Mouse (Mus musculus) kidney, adult 2 months (tissue): ENCODE results near the gene Dcaf17.

Experiments
- CTCF ChIP-seq: fragments of 200-500 bp; conservative IDR thresholded peaks from 2 replicates; pipeline ENCODE4 v1.5.1; 2011; ENCODE audit warnings: low read depth, mild to moderate bottlenecking, control low read depth, low read length, moderate library complexity, mixed read lengths; ENCODE audit not compliant: insufficient read depth, insufficient read length
- POLR2A ChIP-seq: fragments of 200-500 bp; IDR thresholded peaks from one replicate; pipeline ENCODE4 v1.6.1; 2011; ENCODE audit warnings: low read depth, low read length, control low read depth

- TF ChIP-seq CTCF (no peak), POLR2A (no peak)
These were observed 9.0 kb upstream of the Dcaf17 start for GRCm38 (mm10) chr2:71046151-71046550.
